Mouse (Mus musculus) intestine, embryonic 14.5 days (tissue): ENCODE measurements at regions not wholly inside any gene's neighbourhood (a gene's known extent, or its start where the extent isn't known, plus 50 kb on each side); places are given as distances from the start of the nearest gene placed in this dataset.

Source experiments
- ATAC-seq: fragments of 200-750 bp; cut with Nextera tagmentation; replicated peaks from 2 replicates; pipeline ENCODE4 v1.8.0; 2017; ENCODE audit warnings: low read depth, moderate number of reproducible peaks, moderate TSS enrichment, moderate library complexity; ENCODE audit not compliant: low FRiP score, low TSS enrichment
- DNase-seq: peaks from one replicate; pipeline ENCODE4 v3.0.0-alpha.2; 2018; ENCODE audit warnings: low spot score
- H3K27ac ChIP-seq: fragments of 300-500 bp; sonication (generic); 2 replicates; pipeline ENCODE4 v1.5.1; 2014; ENCODE audit warnings: low read depth, mild to moderate bottlenecking, control low read depth
- H3K27me3 ChIP-seq: fragments of 300-500 bp; sonication (generic); replicated peaks from 2 replicates; pipeline ENCODE4 v1.6.1; 2014; ENCODE audit warnings: low read length, control low read depth; ENCODE audit not compliant: control insufficient read depth, insufficient read depth
- H3K36me3 ChIP-seq: fragments of 300-500 bp; sonication (generic); 2 replicates; pipeline ENCODE4 v1.6.1; 2014; ENCODE audit warnings: low read length, control low read depth; ENCODE audit not compliant: control insufficient read depth, insufficient read depth
- H3K4me1 ChIP-seq: fragments of 300-500 bp; sonication (generic); replicated peaks from 2 replicates; pipeline ENCODE4 v1.6.1; 2014; ENCODE audit warnings: low read length, control low read depth, mixed read lengths; ENCODE audit not compliant: control insufficient read depth, insufficient read depth
- H3K4me2 ChIP-seq: fragments of 300-500 bp; sonication (generic); 2 replicates; pipeline ENCODE4 v1.6.1; 2014; ENCODE audit warnings: low read length
- H3K4me3 ChIP-seq: fragments of 300-500 bp; sonication (generic); 2 replicates; pipeline ENCODE4 v1.5.1; 2014; ENCODE audit warnings: low read depth, low read length, control low read depth, mixed read lengths
- H3K9ac ChIP-seq: fragments of 300-500 bp; sonication (generic); 2 replicates; pipeline ENCODE4 v1.6.1; 2014; ENCODE audit warnings: mild to moderate bottlenecking, low read length
- H3K9me3 ChIP-seq: fragments of 300-500 bp; sonication (generic); 2 replicates; pipeline ENCODE4 v1.6.1; 2016; ENCODE audit warnings: low read length, control low read depth; ENCODE audit not compliant: control insufficient read depth
- WGBS: fragments of 180-500 bp; shearing (Covaris S2); extraction: QIAGEN DNeasy Blood & Tissue Kit; methylation state at CpG from one replicate; pipeline ENCODE4 v1.1.7; 2014; 5-methylcytosine and 5-hydroxymethylcytosine counted together

DNA sequence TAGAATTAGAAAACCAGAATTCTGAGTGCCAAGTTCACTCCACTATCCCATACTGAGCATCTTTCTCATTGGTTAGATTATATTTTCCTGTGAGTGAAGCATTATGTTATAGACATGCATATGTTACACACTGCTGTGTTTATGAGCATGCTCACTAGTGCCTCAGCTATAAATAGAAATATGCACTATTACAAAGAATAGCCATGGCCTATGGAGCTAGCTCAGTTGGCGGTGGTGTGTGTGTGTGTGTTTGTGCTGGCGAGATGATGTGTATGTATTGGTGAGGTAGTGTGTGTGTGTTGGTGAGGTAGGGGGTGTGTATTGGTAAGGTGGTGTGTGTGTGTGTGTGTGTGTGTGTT, 106.2 kb downstream of the Sec31a start:
- no peak for DNase-seq
- Histone ChIP-seq H3K27me3 (no peaks in the 10 kb centered on the region), H3K4me1 (no peaks in the 10 kb centered on the region), H3K27ac (no peak overlapping the region), H3K4me2 (no peak overlapping the region), H3K9ac (no peak overlapping the region), H3K36me3 (no peaks in the 10 kb centered on the region), H3K9me3 (no peaks in the 10 kb centered on the region), H3K4me3 (no peak overlapping the region)
- WGBS = 87% methylated on average over 2 of the region's 2 CpGs
- no peak for ATAC-seq

DNA sequence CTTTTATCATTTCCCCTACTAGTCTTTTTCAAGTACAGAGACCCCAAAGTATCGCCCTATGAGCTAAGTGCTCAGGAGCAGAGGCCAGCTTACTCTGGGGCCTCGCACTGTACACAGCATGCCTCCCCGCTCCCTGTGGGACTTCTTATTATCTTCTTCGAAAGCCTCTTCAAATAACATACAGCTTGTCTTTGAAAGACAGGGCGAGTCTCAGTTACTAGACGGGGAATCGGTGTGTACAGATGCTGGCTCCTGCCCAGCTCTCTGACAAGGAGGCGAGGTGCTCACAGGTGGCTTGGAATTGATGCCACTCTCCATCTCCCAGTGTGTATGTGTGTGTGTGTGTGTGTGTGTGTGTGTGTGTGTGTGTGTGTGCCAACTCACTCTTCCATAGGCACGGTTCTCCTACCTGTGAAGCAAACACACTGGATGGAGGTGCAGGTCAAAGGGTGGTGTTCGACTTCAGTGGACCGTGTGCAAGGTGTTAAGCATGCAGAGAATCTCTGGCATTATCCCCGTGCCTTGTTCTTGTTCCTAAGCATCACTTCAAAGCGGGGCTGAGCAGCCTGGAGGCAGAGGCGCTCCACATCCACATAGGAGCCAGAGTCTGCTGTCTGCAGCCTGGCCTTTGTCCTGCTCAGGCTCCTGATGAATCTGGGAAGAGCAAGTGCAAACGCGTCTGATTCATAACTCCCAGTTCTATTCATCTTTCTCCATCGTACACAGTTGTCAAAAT, 106.8 kb downstream of the Sec31a start:
- ATAC-seq (no peak), DNase-seq (no peak)
- H3K27me3 ChIP-seq = no peaks in the 10 kb centered on the region
- no peaks in the 10 kb centered on the region for H3K36me3 ChIP-seq
- no peaks in the 10 kb centered on the region for H3K4me1 ChIP-seq
- no peak overlapping the region for H3K4me3 ChIP-seq
- no peaks in the 10 kb centered on the region for H3K9me3 ChIP-seq
- WGBS = 70% methylated on average over 17 of the region's 17 CpGs
- no peak overlapping the region for H3K9ac ChIP-seq
- H3K27ac ChIP-seq = no peak overlapping the region
- H3K4me2 ChIP-seq = no peak overlapping the region

DNA sequence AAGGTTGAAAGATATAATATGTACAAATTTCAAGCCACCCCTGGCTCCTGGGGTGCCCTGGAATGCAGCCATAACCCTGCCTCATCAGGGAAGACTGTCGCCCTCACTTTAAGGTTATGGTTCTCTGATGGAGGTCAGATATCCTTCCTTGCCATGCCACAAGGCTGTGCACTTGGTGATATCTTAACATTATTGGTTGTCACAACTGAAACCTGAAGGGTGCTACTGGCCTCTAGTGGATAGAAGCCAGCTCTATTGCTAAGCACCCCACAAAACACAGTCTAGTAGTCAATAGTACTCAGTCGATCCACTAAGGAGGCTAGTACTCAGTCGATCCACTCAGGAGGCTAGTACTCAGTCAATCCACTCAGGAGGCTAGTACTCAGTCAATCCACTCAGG, 111.6 kb downstream of the Sec31a start:
- ATAC-seq = no peak
- Histone ChIP-seq H3K4me3 (no peak overlapping the region), H3K4me1 (no peaks in the 10 kb centered on the region), H3K9ac (no peak overlapping the region), H3K27me3 (no peaks in the 10 kb centered on the region), H3K9me3 (no peaks in the 10 kb centered on the region), H3K36me3 (no peaks in the 10 kb centered on the region), H3K4me2 (no peak overlapping the region), H3K27ac (no peak overlapping the region)
- 67% methylated on average over 3 of the region's 3 CpGs for WGBS
- no peak for DNase-seq

DNA sequence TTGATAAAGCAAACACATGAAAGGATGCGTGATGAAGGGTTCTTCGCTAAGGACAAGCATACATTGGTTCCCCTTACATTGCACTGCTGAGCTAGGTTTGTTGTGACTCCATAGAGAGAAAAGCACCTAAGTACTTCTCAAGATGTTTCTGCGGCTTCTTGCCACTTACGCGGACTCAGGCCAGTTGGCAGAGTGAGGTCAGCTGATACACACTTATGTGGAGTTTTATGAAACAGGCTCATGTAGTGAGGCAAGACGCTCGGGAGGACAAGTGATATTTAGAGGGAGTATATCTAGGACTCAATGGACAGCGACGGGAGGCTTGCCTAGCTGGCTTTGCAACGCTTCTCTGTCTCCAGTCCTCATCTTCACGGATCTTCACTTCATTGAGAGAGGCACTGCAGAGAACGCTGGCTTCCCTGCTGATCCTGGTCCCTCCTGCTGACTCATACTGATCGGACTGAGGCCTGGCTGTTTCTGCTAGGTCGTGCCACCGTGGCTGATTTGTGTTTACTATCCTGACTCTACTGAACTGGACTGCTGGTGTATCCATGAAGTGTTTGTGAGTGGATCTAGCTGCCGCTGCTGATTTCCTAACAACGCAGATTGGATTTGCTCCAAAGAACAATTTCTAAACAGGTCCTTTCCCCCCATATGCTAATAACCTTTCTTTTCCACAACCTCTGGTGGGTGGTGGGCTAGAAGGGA, 113.8 kb downstream of the Sec31a start:
- Histone ChIP-seq H3K9me3 (peaks cover 9% of the 10 kb centered on the region; the same call in 1 of the 2 replicates), H3K4me2 (no peak overlapping the region), H3K36me3 (no peaks in the 10 kb centered on the region), H3K27ac (no peak overlapping the region), H3K27me3 (no peaks in the 10 kb centered on the region), H3K4me1 (no peaks in the 10 kb centered on the region), H3K4me3 (no peak overlapping the region), H3K9ac (no peak overlapping the region)
- DNase-seq (no peak), ATAC-seq (no peak)
- WGBS = 77% methylated on average over 17 of the region's 17 CpGs

DNA sequence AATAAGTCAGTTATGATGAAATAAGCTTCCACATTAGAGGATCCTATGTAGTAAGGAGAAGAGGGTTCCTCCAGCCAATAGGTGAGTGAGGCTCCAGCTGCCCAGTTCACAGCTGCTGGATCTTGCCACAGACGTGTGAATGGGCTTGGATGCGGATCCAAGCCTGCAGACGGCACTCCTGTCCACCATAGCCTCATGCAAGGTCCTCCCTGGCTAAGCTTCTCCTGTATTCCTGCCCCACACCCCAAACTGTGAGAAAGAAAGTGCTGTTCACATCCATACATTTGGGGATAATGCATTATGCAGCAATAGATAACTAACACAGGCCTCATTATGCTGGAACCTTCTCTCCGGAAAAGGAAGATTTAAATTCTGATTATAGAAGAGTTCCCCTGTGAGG, 116.9 kb downstream of the Sec31a start:
- ATAC-seq (no peak), DNase-seq (no peak)
- H3K4me3 ChIP-seq = no peak overlapping the region
- peaks cover 9% of the 10 kb centered on the region; the same call in 1 of the 2 replicates for H3K9me3 ChIP-seq
- no peak overlapping the region for H3K27ac ChIP-seq
- no peak overlapping the region for H3K4me2 ChIP-seq
- WGBS = 94% methylated on average over 4 of the region's 4 CpGs
- no peaks in the 10 kb centered on the region for H3K4me1 ChIP-seq
- H3K36me3 ChIP-seq = no peaks in the 10 kb centered on the region
- no peak overlapping the region for H3K9ac ChIP-seq
- no peaks in the 10 kb centered on the region for H3K27me3 ChIP-seq

DNA sequence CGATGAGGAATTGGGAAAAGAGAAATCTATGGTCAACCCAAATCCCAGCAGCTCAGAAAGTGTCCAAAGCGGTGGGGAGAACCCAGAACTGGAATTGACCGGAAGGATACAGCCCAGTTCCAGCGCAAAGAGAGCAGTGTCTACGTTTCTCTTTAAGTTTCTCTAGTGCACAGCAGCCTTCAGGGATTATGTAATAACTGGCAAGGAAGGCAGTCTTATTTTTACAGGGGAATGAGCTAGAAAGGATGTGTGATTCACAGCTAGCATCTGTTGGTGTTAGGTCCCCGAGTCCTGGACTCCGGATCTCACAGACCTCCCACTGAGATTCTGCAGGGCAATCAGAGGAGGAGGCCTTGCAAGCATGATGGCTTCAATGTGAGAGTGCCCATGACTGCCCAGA, 121.8 kb downstream of the Sec31a start:
- no peak overlapping the region for H3K27ac ChIP-seq
- H3K9ac ChIP-seq = no peak overlapping the region
- no peaks in the 10 kb centered on the region; the same call in 1 of the 2 replicates for H3K4me1 ChIP-seq
- H3K4me3 ChIP-seq = no peak overlapping the region
- H3K9me3 ChIP-seq = peaks cover 8% of the 10 kb centered on the region; the same call in 1 of the 2 replicates
- WGBS = 73% methylated on average over 7 of the region's 7 CpGs
- ATAC-seq (no peak), DNase-seq (no peak)
- no peaks in the 10 kb centered on the region for H3K27me3 ChIP-seq
- H3K4me2 ChIP-seq = no peak overlapping the region
- no peaks in the 10 kb centered on the region for H3K36me3 ChIP-seq

DNA sequence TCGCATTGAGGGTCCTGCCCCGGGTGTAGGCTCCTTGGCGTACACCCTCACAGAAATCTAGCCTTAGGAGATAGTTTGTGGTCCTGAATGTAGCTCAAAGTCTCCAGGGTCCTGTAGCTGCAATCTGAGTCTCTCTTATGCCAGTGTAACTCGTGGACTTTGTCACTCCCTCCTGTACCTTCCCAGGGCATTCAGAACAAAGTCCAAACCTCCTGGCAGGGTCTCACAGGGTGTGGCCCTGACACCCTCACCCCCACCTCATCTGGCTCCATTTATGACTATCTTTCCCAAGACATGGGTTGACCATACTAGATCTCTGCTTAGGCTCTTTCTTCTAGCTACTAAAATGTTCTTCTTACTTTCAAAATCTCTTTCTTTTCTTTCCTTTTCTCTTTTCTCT, 120.6 kb upstream of the Tmem150c start:
- WGBS = 83% methylated on average over 4 of the region's 4 CpGs
- no peak overlapping the region for H3K9ac ChIP-seq
- H3K4me2 ChIP-seq = no peak overlapping the region
- H3K27ac ChIP-seq = no peak overlapping the region
- no peaks in the 10 kb centered on the region for H3K27me3 ChIP-seq
- no peaks in the 10 kb centered on the region for H3K36me3 ChIP-seq
- no peak overlapping the region for H3K4me3 ChIP-seq
- H3K4me1 ChIP-seq = no peaks in the 10 kb centered on the region
- no peak for DNase-seq
- no peak for ATAC-seq
- no peaks in the 10 kb centered on the region for H3K9me3 ChIP-seq

DNA sequence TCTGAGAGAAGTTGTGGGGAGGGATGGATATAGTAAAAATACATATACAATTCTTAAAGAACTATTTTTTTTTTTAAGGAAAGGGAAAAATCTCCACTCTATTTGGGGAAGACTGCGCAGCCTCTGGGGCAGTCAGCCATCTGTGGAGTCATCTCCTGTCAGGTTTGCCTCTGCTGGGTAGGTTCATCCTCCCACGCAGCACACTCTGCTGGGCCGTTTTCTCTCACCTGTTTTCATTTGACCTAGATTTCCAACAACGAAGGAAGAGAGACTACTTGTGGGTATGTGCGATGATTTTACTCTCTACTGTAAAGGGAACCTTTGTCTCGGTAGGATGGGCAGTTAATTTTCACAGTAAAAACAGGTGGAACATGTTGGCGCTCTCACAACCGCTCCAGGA, 119.9 kb upstream of the Tmem150c start:
- ATAC-seq (no peak), DNase-seq (no peak)
- Histone ChIP-seq H3K4me3 (no peak overlapping the region), H3K9me3 (no peaks in the 10 kb centered on the region), H3K36me3 (no peaks in the 10 kb centered on the region), H3K27ac (no peak overlapping the region), H3K4me1 (no peaks in the 10 kb centered on the region), H3K27me3 (no peaks in the 10 kb centered on the region), H3K4me2 (no peak overlapping the region), H3K9ac (no peak overlapping the region)
- 89% methylated on average over 8 of the region's 8 CpGs for WGBS

DNA sequence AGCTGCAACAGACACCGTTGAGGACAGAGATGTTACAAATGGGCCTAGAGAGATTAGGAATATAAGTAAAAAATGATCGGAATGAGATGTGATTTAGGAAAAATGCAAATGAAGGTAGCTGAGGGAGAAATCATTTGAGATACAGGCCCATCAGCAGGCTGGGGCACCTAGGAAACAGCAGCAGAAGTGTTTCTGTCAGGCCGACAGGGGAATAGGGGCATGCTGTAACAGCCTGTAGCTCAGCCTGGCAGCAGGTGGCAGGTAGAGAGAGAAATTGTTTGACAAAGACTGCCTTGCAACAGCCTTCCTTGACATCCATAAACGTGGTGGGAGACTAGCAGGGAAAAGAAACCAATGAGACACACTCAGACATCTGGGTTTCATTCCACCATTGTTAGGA, 115.1 kb upstream of the Tmem150c start:
- Histone ChIP-seq H3K9me3 (no peaks in the 10 kb centered on the region), H3K36me3 (no peaks in the 10 kb centered on the region), H3K4me3 (no peak overlapping the region), H3K9ac (no peak overlapping the region), H3K27ac (no peak overlapping the region), H3K27me3 (no peaks in the 10 kb centered on the region), H3K4me1 (no peaks in the 10 kb centered on the region), H3K4me2 (no peak overlapping the region)
- DNase-seq (no peak), ATAC-seq (no peak)
- 64% methylated on average over 4 of the region's 4 CpGs for WGBS
